23 mouse cellular contexts compared by ENCODE assay signal in the genomic region with DNA sequence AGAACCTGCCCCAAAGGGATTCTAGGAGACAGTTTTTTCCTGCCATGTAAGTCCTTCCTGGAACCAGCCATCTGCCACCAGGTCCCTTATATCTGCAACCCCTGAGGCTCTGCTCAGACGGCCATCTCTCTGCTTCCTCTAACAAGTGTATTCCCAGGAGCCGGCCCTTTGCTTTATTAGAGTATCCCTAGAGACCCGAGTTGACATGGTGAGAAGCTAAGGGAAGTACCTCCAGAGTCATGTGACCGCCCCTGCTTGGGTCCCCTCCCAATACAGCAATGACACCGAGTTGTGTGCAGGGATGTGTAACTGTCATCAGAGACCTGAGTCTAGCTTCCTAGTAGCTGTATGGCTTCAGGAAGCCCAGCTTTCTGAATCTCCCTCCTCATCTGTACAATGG. TPM values are rescaled to one million over a fixed set of nuclear protein-coding genes. Genes with fewer than 3 reads are reported as not detected.
"Had no signal": no experiment of that assay in that cellular context is flagged by ENCODE, and none has a peak within 500 bp of the region (broad histone marks: within the 10 kb centered on the region; RNA-seq: fewer than 3 reads in every experiment).

No protein-coding gene starts in this region.

- H3K27me3 ChIP-seq: limb, embryonic 13.5 days; liver, embryonic 12.5 days; liver, embryonic 15.5 days; midbrain, embryonic 12.5 days; midbrain, embryonic 15.5 days; stomach, embryonic 15.5 days had no signal

- H3K27ac ChIP-seq: kidney, postnatal 0 days; layer of hippocampus, adult 2 months; limb, embryonic 10.5 days; limb, embryonic 13.5 days; liver, embryonic 12.5 days; liver, embryonic 15.5 days; midbrain, embryonic 12.5 days; midbrain, embryonic 15.5 days; stomach, embryonic 15.5 days had no signal

- H3K4me3 ChIP-seq: layer of hippocampus, adult 2 months; limb, embryonic 10.5 days; limb, embryonic 13.5 days; liver, embryonic 12.5 days; liver, embryonic 15.5 days; midbrain, embryonic 12.5 days; midbrain, embryonic 15.5 days; stomach, embryonic 15.5 days had no signal

- H3K4me2 ChIP-seq: limb, embryonic 13.5 days; liver, embryonic 12.5 days; liver, embryonic 15.5 days; midbrain, embryonic 12.5 days; midbrain, embryonic 15.5 days; stomach, embryonic 15.5 days had no signal

- H3K9me3 ChIP-seq: limb, embryonic 10.5 days; limb, embryonic 13.5 days; liver, embryonic 12.5 days; liver, embryonic 15.5 days; midbrain, embryonic 12.5 days; midbrain, embryonic 15.5 days; stomach, embryonic 15.5 days had no signal

- H3K9ac ChIP-seq: limb, embryonic 13.5 days; liver, embryonic 12.5 days; liver, embryonic 15.5 days; midbrain, embryonic 12.5 days; midbrain, embryonic 15.5 days; stomach, embryonic 15.5 days had no signal

- H3K36me3 ChIP-seq: limb, embryonic 10.5 days; limb, embryonic 13.5 days; liver, embryonic 12.5 days; liver, embryonic 15.5 days; midbrain, embryonic 12.5 days; midbrain, embryonic 15.5 days; stomach, embryonic 15.5 days had no signal

- H3K4me1 ChIP-seq: limb, embryonic 10.5 days; limb, embryonic 13.5 days; midbrain, embryonic 12.5 days; midbrain, embryonic 15.5 days; stomach, embryonic 15.5 days had no signal

- DNase-seq: kidney, adult 2 months; kidney, postnatal 25 days; layer of hippocampus, adult 9-11 months; liver; lung, postnatal 14 days; lung, postnatal 4 days; right cerebral cortex, postnatal 4 days; thymus, postnatal 25 days had no signal

RNA-seq across cellular contexts. Expression of gene Tbx19, which starts 27.3 kb away (rescaled TPM):
- total RNA-seq: layer of hippocampus, adult 2 months; layer of hippocampus, postnatal 25 days; left cerebral cortex, adult 18-20 months; left cerebral cortex, postnatal 25 days had no signal
- polyA plus RNA-seq: kidney, adult 2 months; kidney, embryonic 14.5 days; kidney, postnatal 0 days; large intestine, adult 2 months; limb, embryonic 10.5 days; limb, embryonic 13.5 days; liver, embryonic 12.5 days; liver, embryonic 15.5 days; midbrain, embryonic 12.5 days; neural tube, embryonic 14.5 days; stomach, embryonic 15.5 days had no signal
